Mouse (Mus musculus): Measurements from ENCODE around the gene Cenpm.

DNA sequence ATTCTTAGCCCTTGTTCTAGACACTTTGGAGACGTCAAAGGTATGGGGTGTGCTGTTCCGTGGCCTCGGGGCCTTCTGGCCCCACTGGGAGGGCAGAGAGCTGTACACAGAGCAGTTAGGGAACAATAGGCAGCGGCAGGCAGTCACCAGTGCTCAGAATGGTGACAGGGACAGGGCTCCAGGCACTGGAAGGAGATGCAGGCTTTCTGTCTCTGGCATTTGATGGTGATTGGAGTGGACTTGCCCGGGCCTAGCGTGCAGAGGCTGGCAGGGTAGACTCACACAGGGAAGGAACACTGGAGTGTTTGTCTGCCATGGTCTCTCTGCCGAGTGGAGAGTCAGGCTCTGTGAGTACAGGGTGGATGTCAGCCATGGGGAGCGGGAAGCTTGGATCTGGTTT, 51.9 kb downstream of the Cenpm start:
- TF ChIP-seq CTCF (IDR thresholded peaks at IDR 0.05; ENCODE audit: control insufficient read depth, insufficient read depth, insufficient read length), result no peak
- TF ChIP-seq MYOD1 (IDR thresholded peaks at IDR 0.05; ENCODE audit: control insufficient read depth, insufficient read length, low read depth), result no peak
- no peak for TF ChIP-seq CEBPB (IDR thresholded peaks at IDR 0.05; ENCODE audit: low read depth)
